Mouse (Mus musculus) cerebellum, adult 11-12 months (tissue): ENCODE measurements around the gene Olfr1410.

Experiments used
- DNase-seq: peaks from one replicate; pipeline ENCODE4 v3.0.0; 2022

Olfr1410 gene

GRCm38 (mm10) chr1:92641514-92642272, 36.1 kb downstream of the Olfr1410 start, which contains the start of gene Cops9:
Gene Cops9 (minus strand): TSS chr1:92641985.
- peak; percentile 90 for DNase-seq

GRCm38 (mm10) chr1:92643691-92644090, 38.1 kb downstream of the Olfr1410 start:
- DNase-seq, result no peak

GRCm38 (mm10) chr1:92644916-92645315, 39.3 kb downstream of the Olfr1410 start:
- no peak for DNase-seq

- no peak for DNase-seq
These were observed 40.5 kb downstream of the Olfr1410 start for GRCm38 (mm10) chr1:92646111-92646510.

- DNase-seq, result no peak
These were observed 41.0 kb downstream of the Olfr1410 start for GRCm38 (mm10) chr1:92646601-92647000.

- no peak for DNase-seq
These were observed 41.4 kb downstream of the Olfr1410 start for GRCm38 (mm10) chr1:92647026-92647425.

- peak; percentile 60 for DNase-seq
These were observed 42.2 kb downstream of the Olfr1410 start for GRCm38 (mm10) chr1:92647752-92648151.

GRCm38 (mm10) chr1:92648197-92648596, 42.6 kb downstream of the Olfr1410 start:
- no peak for DNase-seq

GRCm38 (mm10) chr1:92648673-92649072, 43.1 kb downstream of the Olfr1410 start, which contains the start of gene Otos:
Gene Otos (minus strand): TSS chr1:92648841.
- DNase-seq, result peak; percentile 75

- no peak for DNase-seq
These were observed 45.9 kb downstream of the Olfr1410 start for GRCm38 (mm10) chr1:92651467-92651866.

GRCm38 (mm10) chr1:92653179-92653578, 47.6 kb downstream of the Olfr1410 start:
- DNase-seq, result no peak

GRCm38 (mm10) chr1:92654676-92655075, 49.1 kb downstream of the Olfr1410 start:
- DNase-seq, result no peak

- no peak for DNase-seq
These were observed 51.6 kb downstream of the Olfr1410 start for GRCm38 (mm10) chr1:92657025-92657820.

- no peak for DNase-seq
These were observed 53.8 kb downstream of the Olfr1410 start for GRCm38 (mm10) chr1:92659392-92659791.
